In the genomic region with DNA sequence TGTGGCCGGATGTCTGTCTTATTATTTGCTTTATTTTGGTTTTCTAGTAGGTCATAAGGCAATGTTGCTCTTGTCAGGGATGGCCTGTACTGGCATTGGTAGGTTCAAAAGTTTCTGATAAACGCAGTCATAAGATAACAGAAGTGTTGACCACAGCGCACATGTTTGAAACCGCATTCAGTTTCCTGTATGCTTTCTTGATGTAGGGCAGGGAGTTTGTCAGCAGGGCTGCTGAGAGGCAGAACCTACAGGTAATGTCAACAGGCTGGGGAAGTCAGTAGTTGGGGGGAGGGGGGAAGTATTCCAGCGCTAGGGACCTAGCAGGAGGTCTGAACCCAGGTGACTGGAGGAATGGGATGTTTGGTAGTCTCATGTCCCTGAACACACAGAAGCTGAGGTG, we compare ENCODE assay signal across 11 mouse cellular contexts. TPM values are rescaled to one million over a fixed set of nuclear protein-coding genes. Genes with fewer than 3 reads are reported as not detected.
DNase-seq lines count a peak whose midpoint lies in the region; ATAC-seq lines count a peak whose summit lies in the region.
"Had no signal": no experiment of that assay in that cellular context is flagged by ENCODE, and none has a peak within 500 bp of the region (broad histone marks: within the 10 kb centered on the region; RNA-seq: fewer than 3 reads in every experiment).

No protein-coding gene starts in this region.

- H3K4me1 ChIP-seq in intestine, embryonic 15.5 days (replicated peaks) = peaks cover 7% of the 10 kb centered on the region

- H3K9ac ChIP-seq in intestine, embryonic 15.5 days = no peak overlapping the region

- H3K27me3 ChIP-seq in intestine, embryonic 15.5 days (replicated peaks) = no peaks in the 10 kb centered on the region
- H3K27me3 ChIP-seq: Patski had no signal

- no peaks in the 10 kb centered on the region for H3K36me3 ChIP-seq in intestine, embryonic 15.5 days

- peak; percentile 51 for ATAC-seq in intestine, embryonic 15.5 days
- ATAC-seq: Patski had no signal

- no peak overlapping the region for H3K4me3 ChIP-seq in intestine, embryonic 15.5 days (replicated peaks)

- 56% methylated on average over 5 of the region's 5 CpGs for WGBS in intestine, embryonic 15.5 days

- peak; percentile 19 for DNase-seq in spleen, adult 12 weeks (ENCODE audit: low spot score)
- no peak for DNase-seq in spleen, postnatal 4 days (ENCODE audit: low spot score in 2 of 2)
- peak; percentile 82 for DNase-seq in naive thymus-derived CD4-positive, alpha-beta T cell, adult 2 months (ENCODE audit: low read depth)
- DNase-seq in thymus, postnatal 4 days = peak; percentile 55
- DNase-seq in right cerebral cortex, postnatal 25 days = no peak
- no peak for DNase-seq in adrenal gland, postnatal 4 days (ENCODE audit: low spot score in 2 of 2)
- DNase-seq in adrenal gland, adult 2 months = no peak
- DNase-seq: embryo, embryonic 11 days; heart, postnatal 4 days had no signal

- no peaks in the 10 kb centered on the region for H3K9me3 ChIP-seq in intestine, embryonic 15.5 days

- peak overlapping the region; percentile 18; the same call in 1 of the 2 replicates for H3K4me2 ChIP-seq in intestine, embryonic 15.5 days (replicated peaks)

- peak overlapping the region; percentile 57 for H3K27ac ChIP-seq in intestine, embryonic 15.5 days

RNA-seq across cellular contexts. Expression of gene Prdm10, which starts 20.8 kb away (rescaled TPM):
- 3.9 and 4.1 TPM in 2 replicates for polyA plus RNA-seq in intestine, embryonic 15.5 days (2015; fragmentation: Nextera tagmentation; extraction: Ambion mirVana)
- 1 to 10 TPM; 9.0 to 9.3 TPM for total RNA-seq in adrenal gland, postnatal 4 days (2021)
- total RNA-seq in adrenal gland, adult 2 months (2021) = 10 to 100 TPM in 1 of 2 experiments, 1 to 10 TPM in 1; 8.4 to 11.3 TPM
- polyA plus RNA-seq in adrenal gland, adult 2 months (2012; rRNA removed) = 6.8 and 8.6 TPM in 2 replicates

Comparison
In these comparisons a context has a peak if more than half of its experiments do, and no peak if none do; other contexts are left out.
1. DNase-seq: peak in spleen, adult 12 weeks (single experiment), naive thymus-derived CD4-positive, alpha-beta T cell, adult 2 months (single experiment) and thymus, postnatal 4 days (single experiment); none in spleen, postnatal 4 days (0 of 2), right cerebral cortex, postnatal 25 days (single experiment), adrenal gland, postnatal 4 days (0 of 2) and adrenal gland, adult 2 months (single experiment).